Mouse (Mus musculus): ENCODE measurements around the gene Pdzrn3. TPM values are rescaled to one million over a fixed set of nuclear protein-coding genes. Genes with fewer than 3 reads are reported as not detected.

The Pdzrn3 gene
- total RNA-seq, 2 experiments from 2014 or later = 15.7 to 21.4 TPM

DNA sequence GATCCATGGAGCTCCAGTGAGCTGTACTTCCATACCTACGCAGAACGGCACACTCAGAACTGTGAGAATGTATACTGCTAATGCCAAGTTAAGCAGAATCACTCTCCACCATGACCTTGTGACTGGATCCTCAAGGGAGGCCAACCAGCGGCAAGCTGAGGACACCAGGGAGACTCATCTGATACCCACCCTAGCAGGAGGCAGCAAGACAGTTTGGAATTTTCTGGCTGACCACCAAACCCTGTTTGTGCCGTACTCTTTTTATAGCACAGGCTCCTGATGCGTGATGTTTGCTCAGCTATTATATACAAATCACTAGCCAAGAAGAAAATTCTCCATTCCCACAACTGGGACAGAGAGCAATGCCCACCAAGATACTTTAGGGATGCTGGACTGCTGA, 50.0 kb downstream of the Pdzrn3 start:
- no peak for DNase-seq

DNA sequence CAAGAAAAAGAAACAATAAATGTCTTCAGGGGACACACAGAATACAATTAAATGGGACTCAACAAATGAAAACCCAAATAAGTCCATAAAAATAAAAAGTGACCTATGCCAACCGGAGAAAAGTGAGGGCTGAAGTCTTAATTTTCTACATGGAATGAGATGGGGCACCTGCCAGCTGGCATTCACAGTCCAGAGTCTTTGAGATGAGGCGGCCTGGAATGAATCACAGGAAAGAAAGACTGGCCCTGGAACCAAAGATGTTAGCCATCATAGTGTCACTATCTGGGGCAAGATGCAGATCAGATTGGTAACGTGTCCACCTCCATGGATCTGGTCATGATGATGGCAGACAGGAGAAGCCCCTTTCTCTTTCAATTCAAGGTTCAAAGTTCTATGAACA, 50.5 kb downstream of the Pdzrn3 start:
- DNase-seq = peak; percentile 25

DNA sequence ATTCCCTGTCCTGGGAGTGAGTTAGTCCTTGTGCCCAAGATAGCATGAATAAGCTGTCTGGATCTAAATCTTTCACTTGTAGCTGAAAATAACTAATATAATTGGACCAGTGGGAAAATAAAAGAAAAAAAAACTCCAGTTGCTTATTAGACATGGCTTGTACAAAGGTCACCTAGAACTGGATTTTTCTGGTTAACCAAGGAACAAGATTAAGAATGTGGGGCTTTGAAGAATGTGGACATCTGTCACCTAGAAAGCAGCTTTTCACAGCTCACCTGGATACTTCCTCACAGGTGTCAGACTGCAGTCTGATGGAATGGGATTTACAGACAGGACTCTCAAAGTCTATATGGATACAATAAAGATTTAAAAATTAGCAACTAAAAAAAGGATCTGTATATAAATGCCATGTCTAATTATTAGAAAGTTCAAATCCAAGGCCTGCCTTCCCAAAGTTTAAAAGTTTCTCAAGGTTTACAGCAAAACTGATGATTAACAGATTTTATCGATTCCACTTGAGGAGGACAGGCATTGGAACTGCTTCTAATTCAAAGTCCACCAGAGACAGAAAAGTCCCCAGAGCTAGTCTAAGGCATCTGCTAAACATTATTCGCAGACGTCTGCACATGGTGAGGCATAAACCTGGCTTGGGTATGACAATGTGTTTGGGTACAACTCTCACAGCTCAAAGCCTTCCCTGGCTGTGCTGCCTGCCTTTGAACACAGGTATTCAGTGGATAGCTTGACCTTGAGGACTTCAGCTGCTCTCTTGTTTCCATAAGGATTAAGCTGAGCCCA, 51.7 kb downstream of the Pdzrn3 start:
- DNase-seq = no peak

DNA sequence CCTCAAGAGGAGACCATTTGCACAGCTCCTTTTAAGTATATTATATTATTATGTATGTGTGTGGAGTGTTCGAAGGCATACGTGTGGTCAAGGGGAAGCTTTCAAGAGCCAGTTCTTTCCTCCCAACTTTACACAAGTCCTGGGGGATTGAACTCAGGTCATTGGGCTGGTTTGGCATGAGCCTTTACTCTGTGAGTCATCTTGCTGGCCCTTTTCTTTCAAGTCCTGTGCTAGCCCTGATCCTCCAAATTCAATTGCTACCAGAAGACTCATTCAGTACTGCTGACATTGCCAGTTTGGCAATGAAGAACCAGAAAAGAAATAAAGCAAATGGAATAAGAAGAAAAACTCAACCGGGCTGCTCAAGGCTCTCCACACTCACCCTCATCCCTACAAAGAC, 55.1 kb downstream of the Pdzrn3 start:
- DNase-seq = no peak

DNA sequence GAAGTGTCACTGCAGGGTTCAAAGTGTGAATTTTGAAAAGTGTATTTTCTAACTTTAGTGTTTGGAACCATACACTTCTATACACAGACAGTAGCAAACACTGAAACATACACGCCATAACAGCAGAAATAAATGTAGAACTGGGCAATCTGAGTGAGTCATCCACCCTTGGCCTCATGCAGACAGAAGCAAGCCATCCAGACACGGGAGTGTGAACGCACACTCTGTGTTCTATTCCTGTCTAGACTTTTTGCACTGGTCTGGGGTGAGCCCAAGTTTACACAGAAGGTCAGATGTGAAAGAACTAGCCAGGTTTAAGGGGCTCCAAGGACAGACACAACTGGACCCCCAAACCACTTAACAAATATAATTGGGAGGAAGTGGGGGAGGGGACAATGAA, 57.3 kb downstream of the Pdzrn3 start:
- no peak for DNase-seq

DNA sequence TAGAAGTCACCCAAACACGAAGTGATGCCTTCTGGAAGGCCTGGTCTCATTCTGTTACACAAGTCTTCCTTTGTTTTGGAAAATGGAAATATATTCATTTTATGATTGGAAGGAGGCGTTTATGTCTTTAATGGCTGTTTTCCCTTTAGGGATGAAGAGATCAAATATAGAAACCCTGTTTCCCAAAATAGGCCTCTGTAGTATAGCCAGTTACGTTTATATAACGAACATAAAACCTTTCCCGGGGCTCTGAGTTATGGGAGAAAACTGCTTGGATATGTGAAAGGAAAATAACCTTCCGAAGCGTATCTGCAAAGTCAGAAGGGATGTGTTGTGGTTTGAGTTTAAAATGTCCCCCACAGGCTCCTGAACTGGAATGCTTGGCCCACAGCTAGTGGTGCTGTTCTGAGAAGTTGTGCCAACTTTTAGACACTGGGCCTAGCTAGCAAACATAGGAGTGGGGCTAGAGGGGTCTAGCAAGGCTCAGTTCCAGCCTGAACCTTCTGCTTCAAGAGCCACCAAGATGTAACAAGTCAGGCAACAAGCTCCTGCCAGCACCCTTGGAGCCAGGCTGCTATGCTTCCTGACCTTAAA, 58.2 kb downstream of the Pdzrn3 start:
- no peak for DNase-seq

DNA sequence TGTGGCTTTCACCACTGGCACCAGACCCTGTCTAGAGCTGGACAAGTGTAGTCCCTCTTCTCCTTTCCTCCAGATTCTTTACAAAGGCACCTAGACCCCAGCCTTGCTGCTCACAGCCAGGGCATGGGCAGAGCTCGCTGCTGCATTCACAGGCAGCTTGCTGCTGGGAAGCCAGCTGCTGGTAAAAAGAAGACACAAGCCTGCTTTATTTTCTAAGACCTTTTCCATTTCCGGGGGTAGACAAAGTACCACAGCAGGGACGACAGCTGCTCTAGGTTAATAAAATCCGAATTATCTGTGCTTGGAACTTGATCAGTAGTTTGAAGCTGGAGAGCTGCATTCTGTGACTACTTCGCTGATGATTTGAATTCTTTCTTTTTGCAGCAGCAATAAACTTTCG, 59.2 kb downstream of the Pdzrn3 start:
- no peak for DNase-seq

DNA sequence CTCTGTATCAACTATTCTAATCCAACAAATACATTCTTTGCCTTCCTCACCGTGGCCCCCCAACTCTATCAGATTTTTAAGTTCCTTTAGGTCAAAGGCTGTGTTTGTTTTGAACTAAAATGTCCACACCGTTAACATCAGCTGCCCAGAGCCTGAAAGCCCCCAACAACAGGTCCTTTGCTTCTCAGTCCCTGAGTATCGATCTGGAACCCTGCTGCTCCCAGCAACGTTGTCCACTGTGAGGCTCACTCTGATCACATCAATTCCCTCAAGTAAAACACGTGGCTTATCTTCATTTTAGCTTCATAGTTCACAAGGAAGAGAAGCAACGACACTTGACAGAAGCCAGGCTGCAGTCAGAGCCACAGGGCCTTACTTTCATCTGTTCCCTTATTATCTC, 66.3 kb downstream of the Pdzrn3 start:
- DNase-seq = no peak

DNA sequence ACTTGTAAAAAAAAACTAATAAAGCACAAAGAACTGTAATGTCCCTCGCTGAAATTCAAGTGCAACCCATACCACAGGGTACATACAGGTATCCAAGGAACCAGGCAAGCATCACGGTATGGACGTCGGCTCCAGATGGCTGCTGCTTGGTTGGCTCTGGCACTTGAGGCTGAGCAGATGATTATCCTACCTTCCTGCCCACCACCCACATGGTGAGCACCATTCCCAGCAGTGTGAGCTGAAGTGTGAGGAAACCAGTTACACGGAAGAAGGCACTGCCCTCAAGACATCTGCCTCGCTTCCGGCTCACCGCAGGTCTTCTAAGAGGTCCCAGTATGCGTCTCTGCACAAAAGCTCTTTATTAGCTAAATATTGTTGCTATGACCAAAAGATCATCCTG, 67.2 kb downstream of the Pdzrn3 start:
- no peak for DNase-seq

DNA sequence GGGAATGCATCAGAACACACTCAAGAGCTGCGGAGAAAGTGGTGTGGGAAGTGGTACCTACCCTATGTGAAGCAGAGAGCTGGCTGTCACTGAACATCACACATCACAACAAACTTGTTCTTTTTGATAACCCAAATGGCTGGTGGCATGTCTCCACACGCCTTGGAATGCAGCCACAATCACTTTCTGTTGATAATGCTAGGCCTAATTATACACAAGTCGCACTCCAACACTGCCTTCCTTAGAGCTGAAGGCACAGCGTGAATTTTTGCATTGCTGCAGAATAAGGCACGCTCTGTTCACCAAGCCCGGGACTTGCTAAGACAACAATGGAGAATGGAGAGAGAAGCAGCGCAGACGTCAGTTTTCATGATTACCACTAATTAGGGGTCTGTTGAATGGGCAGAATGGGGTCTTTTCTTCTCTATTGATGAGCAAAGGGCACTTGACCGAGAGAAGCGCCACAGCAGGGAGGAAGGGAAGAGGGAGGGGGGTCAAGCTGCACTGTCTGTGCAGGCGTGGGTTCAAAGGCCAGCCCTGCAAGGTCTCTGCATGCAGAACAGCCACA, 69.6 kb downstream of the Pdzrn3 start:
- no peak for DNase-seq

DNA sequence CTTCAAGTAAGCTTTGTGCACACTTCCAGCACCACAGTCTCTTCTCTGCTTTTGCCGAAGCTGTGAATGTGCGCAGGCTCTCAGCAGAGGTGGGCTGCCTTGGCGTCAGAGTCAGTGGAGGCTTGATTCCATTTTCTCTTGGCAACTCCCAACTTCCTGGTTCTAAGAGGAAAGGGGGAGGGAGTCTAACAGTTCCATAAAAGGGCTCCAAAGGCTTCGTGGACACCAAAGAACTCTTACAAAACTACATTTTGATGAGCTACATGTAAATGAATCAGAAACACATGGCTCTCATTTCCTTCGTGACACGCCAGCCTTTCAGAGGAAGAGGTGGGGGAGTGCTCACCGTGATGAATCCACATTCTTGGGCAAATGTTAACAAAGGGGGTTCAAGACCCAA, 70.9 kb downstream of the Pdzrn3 start:
- DNase-seq = no peak

DNA sequence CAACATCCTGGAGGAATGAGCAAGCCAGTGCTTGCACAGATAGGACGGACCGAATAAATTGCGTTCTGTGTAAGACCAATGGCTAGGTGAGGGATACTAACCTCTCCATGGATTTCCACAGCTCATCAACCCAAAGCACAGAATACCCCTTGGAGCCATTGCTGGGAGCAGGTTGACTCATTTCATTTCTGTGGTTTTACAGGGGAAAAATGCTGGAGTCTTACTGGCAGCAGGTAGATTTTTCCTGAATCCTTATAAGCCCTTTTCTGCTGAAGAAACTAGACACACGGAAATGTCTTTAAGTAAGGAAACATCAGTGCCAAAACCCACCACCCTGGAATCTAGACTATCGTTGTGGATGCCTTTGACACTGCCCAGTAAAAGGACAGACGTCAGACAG, 72.2 kb downstream of the Pdzrn3 start:
- DNase-seq = no peak

DNA sequence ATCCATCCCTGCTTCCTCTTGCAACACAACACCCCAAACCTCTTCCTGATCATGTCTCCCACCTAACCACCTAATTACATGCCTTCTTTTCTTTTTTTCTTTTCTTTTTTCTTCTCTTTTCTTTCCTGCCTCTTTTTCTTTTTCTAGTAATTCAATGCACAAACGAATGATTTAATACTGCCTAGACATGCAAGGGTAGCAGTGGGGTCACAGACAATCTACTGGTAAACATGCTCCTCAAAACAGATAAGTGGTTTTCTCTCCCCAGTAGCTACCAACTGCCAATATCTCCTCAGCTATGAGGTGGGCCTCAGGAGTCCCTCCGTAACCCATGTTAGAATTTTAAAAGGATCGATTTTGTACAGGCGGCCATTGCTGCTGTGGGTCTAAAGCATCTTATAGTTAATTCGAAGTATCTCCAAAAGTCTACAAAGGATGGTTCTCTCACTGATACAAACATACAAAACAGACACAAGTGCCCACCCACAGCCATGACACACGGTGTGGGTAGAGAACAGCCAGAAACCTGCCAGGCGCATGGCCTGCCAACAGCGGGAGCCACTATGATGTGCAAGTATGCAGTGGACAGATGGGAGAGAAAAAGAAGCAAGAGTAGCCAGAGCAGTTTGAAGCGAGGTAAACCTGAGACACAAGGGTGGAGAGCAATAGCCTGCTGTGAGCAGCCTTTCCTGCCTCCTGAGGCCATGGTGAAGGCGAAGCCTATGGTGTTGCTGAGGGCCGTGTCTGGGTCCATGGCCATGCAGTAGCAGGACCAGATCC, 73.5 kb downstream of the Pdzrn3 start:
- DNase-seq = no peak

DNA sequence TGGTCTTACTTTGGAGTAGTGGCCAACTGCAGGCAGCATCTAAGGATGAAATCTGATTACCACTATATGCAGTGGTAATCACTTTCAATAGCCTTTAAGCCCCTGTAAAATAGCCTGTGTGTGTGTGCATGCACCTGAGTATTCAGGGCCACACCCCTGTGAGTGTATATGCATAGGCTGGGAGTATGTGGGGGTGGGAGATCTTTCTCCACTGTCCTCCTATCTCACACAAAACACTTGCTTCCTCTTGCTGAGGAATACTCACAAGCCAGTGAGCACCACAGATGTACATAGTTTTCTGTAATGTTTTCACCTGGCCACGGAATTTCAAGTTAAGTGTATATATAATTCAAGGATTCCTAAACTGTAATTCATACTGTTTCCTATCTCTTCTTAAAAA, 74.2 kb downstream of the Pdzrn3 start:
- no peak for DNase-seq

DNA sequence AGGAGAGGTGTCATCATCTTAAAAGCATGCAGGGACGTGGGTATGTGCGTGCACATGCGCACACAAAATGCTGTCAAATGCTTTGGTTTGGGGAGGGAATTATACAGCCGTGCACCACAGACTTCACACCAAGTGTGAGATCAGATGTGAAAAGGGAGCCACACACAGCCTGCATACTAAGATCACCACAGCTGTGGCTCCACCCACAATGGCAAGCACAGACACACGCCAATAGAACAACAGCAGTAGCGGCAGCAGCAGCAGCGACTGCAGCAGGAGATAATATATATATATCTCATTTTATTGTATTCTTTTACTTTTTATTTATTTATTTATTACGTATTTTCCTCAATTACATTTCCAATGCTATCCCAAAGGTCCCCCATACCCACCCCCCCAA, 76.5 kb downstream of the Pdzrn3 start:
- no peak for DNase-seq

DNA sequence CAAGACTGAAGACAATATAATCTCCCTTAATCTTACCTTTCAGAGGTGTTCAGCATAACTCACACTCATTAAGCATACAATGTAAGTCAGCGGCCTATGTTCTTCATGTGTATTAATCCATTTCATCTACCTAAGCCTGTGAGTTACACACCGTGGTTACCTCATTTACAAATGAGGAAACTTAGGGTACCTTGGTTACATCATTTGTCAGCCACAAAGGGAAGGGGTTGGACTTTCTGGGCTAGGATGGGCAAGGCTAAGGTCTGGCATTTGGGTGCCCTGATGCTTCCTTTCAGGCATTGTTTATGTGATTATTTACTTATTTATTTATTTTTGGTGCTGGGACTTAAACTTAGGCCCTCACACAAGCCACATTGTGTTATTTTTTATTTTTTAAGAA, 78.3 kb downstream of the Pdzrn3 start:
- no peak for DNase-seq

DNA sequence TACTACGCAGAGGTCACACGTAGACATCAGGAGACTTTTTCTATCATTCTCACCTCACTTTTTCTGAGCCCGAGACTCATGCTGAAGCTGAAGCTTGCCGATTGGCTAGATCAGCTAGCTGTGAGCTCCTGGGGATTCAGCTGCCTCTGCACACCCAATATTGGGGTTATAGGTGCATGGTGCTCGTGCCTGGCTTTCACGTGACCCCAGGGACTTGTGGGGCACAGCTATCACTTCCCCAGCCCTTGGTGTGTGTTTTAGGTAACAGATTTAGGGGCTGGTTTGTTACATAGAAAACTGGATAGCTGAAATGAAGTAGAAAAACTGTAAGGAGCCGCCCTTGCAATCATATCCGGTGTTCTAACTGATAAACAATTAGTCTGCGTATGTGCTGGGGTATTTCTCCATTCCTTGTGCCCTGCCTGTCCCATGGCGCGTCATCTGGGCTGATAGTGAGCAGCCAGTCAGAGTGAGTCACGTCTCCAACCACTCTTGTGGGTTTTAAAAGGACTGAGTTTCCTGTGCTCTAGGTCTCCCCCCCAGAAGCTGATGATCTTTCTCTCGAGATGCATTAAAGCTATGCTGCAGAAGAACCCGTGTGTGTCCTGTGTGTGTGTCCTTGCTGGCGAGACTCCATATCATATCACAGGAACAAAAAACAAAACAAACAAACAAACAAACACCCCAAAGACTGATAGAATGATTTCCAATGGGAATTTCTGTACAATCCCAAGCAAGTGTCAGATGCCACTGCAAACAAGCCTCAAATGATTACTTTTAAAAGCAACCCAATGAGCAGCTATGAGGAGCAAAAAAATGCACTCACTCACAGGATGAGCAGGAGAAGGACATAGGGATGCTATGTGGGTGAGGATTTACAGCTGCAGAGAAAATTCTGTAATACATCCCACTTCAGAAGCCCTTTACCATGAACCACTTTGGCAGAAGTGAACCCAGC, 79.9 kb downstream of the Pdzrn3 start:
- DNase-seq = no peak

DNA sequence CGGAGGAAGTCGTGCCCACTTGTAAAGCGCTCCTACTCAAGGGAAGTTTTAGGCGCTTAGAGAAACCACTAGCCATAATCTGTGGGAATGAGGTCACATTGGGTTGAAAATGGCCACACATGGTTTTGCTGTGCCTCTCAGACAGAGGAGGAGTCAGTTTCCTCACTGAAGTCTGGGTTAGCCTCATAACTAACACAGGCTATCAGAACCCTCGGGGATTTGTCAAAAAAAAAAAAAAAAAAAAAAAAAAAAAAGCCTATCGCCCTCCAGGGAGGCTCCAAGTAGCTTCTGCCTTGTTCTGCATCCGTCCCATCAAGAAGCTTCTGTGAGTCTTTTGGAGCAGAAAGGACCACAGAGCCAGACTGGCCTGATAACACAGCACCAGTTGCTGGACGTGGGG, 80.7 kb downstream of the Pdzrn3 start:
- DNase-seq = no peak

DNA sequence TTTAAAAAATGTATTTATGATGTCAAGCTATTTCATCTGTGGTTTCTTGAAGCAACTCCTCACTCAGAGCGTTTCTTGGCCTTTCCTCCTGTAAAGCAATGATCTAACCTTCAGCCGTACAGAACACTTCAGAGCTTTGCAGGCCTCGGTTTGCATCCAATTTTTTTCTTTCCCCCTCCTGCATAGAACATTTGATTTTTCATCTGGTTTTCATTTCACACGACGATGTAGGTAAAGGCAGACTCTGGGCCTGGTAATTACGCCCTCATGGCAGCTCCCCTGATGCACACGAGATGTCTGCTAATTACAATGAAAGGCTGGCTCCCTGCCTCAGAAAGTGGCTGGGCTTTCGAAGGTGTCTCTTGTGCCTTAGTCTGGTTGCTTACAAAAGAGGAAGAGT, 81.4 kb downstream of the Pdzrn3 start:
- no peak for DNase-seq

DNA sequence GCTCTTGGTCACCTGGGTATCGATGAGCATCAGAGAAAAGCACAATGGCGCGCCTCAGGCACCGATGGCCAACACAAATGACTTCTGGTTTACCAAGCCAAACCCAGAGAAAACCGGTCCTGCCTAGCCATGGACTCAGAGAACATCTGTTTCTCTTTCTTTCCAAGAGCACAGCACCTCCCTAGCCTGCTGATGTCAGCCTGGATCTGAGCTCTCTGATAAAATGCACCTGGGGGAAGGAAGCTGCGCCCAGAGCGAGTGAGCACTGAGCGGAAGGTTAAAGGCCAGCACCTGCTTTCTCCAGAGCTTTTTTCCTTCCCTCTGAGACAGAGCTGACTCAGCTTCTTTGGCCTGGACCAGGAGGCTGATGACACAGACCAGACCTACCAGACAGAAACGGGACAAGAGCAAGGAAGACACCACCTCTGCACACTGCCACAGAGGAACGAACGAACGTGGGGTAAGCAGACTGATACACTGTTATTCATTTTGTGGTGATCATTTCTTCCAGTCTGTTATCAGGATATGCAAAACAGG, 84.6 kb downstream of the Pdzrn3 start:
- DNase-seq = no peak

DNA sequence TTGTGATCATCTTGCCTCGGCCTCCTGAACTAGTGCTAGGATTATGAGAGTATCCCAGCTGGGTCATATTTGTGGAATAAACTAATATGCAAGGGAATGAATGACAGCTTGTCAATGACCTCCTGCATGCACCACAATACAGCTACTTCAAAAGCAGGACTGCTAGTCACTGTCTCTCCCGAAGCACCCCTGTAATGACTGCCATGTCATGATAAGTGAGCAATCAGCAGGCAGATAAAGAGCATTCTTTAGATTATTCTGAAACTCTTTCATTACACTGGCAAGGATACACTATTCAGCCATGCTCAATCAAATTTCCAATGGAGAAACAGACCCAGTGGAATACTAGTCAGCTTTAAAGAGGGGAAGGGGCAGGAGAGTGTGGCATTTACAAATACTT, 85.8 kb downstream of the Pdzrn3 start:
- no peak for DNase-seq

DNA sequence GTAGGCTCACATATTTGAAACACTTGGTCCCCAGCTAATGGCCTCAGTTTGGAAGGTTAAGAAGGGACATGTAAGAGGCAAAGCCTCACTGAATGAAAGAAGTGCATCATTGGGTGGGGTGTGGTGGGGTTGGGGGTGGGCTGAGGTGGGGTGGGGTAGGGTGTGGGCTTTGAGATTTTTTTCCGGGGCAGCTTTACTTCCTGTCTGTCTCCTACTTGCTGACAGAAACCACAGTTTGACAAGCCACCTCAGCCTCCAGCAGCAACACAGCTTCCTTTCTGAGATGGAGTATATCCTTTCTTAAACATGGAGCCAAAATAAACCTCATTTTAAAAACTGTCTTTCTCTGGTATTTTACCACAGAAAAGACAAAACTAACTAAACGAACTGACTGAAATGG, 87.5 kb downstream of the Pdzrn3 start:
- DNase-seq = no peak
